Mouse (Mus musculus) midbrain, postnatal 0 days (tissue): ENCODE data around the gene Avpr1a. TPM values are rescaled to one million over a fixed set of nuclear protein-coding genes. Genes with fewer than 3 reads are reported as not detected.
A peak's percentile ranks its signal among the peaks of the same experiment; 100 is the strongest.

Source experiments
- ATAC-seq: fragments of 200-750 bp; cut with Nextera tagmentation; 2 replicates; pipeline ENCODE4 v1.8.0; 2017; ENCODE audit warnings: moderate number of reproducible peaks, mild to moderate bottlenecking, moderate TSS enrichment, moderate library complexity; ENCODE audit not compliant: low FRiP score
- DNase-seq: peaks from one replicate; pipeline ENCODE4 v3.0.0-alpha.2; 2015; ENCODE audit warnings: low spot score
- H3K27ac ChIP-seq: fragments of 300-500 bp; sonication (generic); 2 replicates; pipeline ENCODE4 v1.5.1; 2014; ENCODE audit warnings: low read depth, mild to moderate bottlenecking, low read length, mixed read lengths
- H3K27me3 ChIP-seq: fragments of 300-500 bp; sonication (generic); 2 replicates; pipeline ENCODE4 v1.6.1; 2014; ENCODE audit warnings: low read length, control low read depth, mixed read lengths; ENCODE audit not compliant: insufficient read depth
- H3K36me3 ChIP-seq: fragments of 300-500 bp; sonication (generic); 2 replicates; pipeline ENCODE4 v1.6.1; 2014; ENCODE audit warnings: low read length, control low read depth, mixed read lengths; ENCODE audit not compliant: insufficient read depth
- H3K4me1 ChIP-seq: fragments of 300-500 bp; sonication (generic); 2 replicates; pipeline ENCODE4 v1.6.1; 2014; ENCODE audit warnings: mild to moderate bottlenecking, control low read depth, antibody characterized with exemption, low read length, mixed read lengths; ENCODE audit not compliant: insufficient read depth
- H3K4me2 ChIP-seq: fragments of 300-500 bp; sonication (generic); 2 replicates; pipeline ENCODE4 v1.6.1; 2014; ENCODE audit warnings: low read depth, mild to moderate bottlenecking, low read length, mixed read lengths; ENCODE audit not compliant: poor library complexity, severe bottlenecking
- H3K4me3 ChIP-seq: fragments of 300-500 bp; sonication (generic); 2 replicates; pipeline ENCODE4 v1.5.1; 2014; ENCODE audit warnings: low read depth, mild to moderate bottlenecking, low read length, moderate library complexity
- H3K9ac ChIP-seq: fragments of 300-500 bp; sonication (generic); replicated peaks from 2 replicates; pipeline ENCODE4 v1.6.1; 2014; ENCODE audit warnings: mild to moderate bottlenecking, low read length, moderate library complexity, mixed read lengths; ENCODE audit not compliant: poor library complexity, severe bottlenecking
- H3K9me3 ChIP-seq: fragments of 300-500 bp; sonication (generic); 2 replicates; pipeline ENCODE4 v1.6.1; 2016; ENCODE audit warnings: low read length, control low read depth
- CTCF ChIP-seq: IDR thresholded peaks from 2 replicates; pipeline ENCODE4 v1.5.1; 2016; ENCODE audit warnings: antibody characterized with exemption, mild to moderate bottlenecking
- WGBS: fragments of 180-500 bp; shearing (Covaris S2); extraction: QIAGEN DNeasy Blood & Tissue Kit; methylation state at CpG from one replicate; pipeline ENCODE4 v1.1.7; 2014; 5-methylcytosine and 5-hydroxymethylcytosine counted together
- polyA plus RNA-seq: library from polyadenylated mRNA; unstranded; fragments of >200 nt; fragmentation: Nextera tagmentation; extraction: Ambion mirVana; gene quantifications from 2 replicates; pipeline ENCODE4 v1.2.1, GENCODE M21; 2015
- total RNA-seq: library from RNA; depleted of rRNA; stranded (reverse); fragments of >200 nt; gene quantifications from 2 replicates; pipeline ENCODE4 v1.2.3, GENCODE M21; 2014; rRNA removed

Avpr1a gene
- total and polyA plus RNA-seq, 2 experiments from 2014 or later: 2.1 to 3.3 TPM

- no peak for DNase-seq
- H3K27ac ChIP-seq: no peak overlapping the region
- WGBS: 29% methylated on average over 2 of the region's 2 CpGs
- H3K36me3 ChIP-seq: no peaks in the 10 kb centered on the region
- H3K27me3 ChIP-seq: no peaks in the 10 kb centered on the region
- ATAC-seq: no peak
- H3K9me3 ChIP-seq: no peaks in the 10 kb centered on the region
- H3K4me1 ChIP-seq: peaks cover 5% of the 10 kb centered on the region; the same call in 1 of the 2 replicates
- no peak overlapping the region for H3K9ac ChIP-seq
- H3K4me3 ChIP-seq: no peak overlapping the region
- TF ChIP-seq CTCF: no peak
- H3K4me2 ChIP-seq: no peak overlapping the region
Observed at GRCm38 (mm10) chr10:122498551-122498950, 50.3 kb downstream of the Avpr1a start.

DNA sequence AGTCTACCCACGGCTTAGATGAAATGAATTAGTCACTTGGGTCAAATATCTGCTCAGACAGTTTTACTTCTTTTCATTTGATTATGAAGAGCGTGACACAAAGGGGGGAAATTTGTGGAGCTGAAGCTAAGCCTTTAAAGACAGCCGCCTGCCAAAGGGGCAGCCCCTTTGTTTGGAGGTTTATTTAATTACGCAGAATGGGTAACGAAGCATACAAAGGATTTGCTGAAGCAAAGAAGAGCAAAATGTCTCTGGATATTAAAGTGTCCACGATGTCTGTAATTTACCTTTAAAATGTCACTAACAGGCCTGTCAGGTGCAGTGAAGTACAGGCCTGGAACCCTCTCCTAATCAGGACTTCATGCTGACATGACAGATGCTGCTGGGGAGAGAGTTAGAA lies 51.0 kb downstream of the Avpr1a start:
- Histone ChIP-seq H3K27me3 (no peaks in the 10 kb centered on the region), H3K36me3 (no peaks in the 10 kb centered on the region), H3K4me1 (peaks cover 5% of the 10 kb centered on the region; the same call in 1 of the 2 replicates), H3K4me2 (no peak overlapping the region), H3K9me3 (no peaks in the 10 kb centered on the region), H3K4me3 (no peak overlapping the region), H3K9ac (no peak overlapping the region), H3K27ac (no peak overlapping the region)
- TF ChIP-seq CTCF: no peak
- DNase-seq (peak; percentile 17), ATAC-seq (no peak)
- 23% methylated on average over 6 of the region's 6 CpGs for WGBS

Other genes starting within 250 kb of the Avpr1a start
- gene Ppm1h, start 230.3 kb downstream of the Avpr1a start, total RNA-seq: 34.8 and 42.8 TPM in 2 replicates
- gene Ppm1h, start 230.3 kb downstream of the Avpr1a start, polyA plus RNA-seq: 25.9 and 28.0 TPM in 2 replicates